Mouse (Mus musculus) stomach, embryonic 14.5 days (tissue): ENCODE data around the gene Stk32b. TPM values are rescaled to one million over a fixed set of nuclear protein-coding genes. Genes with fewer than 3 reads are reported as not detected.

Source experiments
- ATAC-seq: fragments of 200-750 bp; cut with Nextera tagmentation; 2 replicates; pipeline ENCODE4 v1.8.0; 2017; ENCODE audit warnings: low read depth, moderate TSS enrichment; ENCODE audit not compliant: insufficient number of reproducible peaks, insufficient read depth, low FRiP score
- H3K27ac ChIP-seq: fragments of 300-500 bp; sonication (generic); 2 replicates; pipeline ENCODE4 v1.5.1; 2014; ENCODE audit warnings: mild to moderate bottlenecking, low read length, moderate library complexity, mixed read lengths
- H3K27me3 ChIP-seq: fragments of 300-500 bp; sonication (generic); 2 replicates; pipeline ENCODE4 v1.6.1; 2014; ENCODE audit warnings: low read length, control low read depth, mixed read lengths; ENCODE audit not compliant: control insufficient read depth, insufficient read depth
- H3K36me3 ChIP-seq: fragments of 300-500 bp; sonication (generic); 2 replicates; pipeline ENCODE4 v1.6.1; 2014; ENCODE audit warnings: mild to moderate bottlenecking, control low read depth, low read length, moderate library complexity, mixed read lengths; ENCODE audit not compliant: control insufficient read depth, insufficient read depth
- H3K4me1 ChIP-seq: fragments of 300-500 bp; sonication (generic); 2 replicates; pipeline ENCODE4 v1.6.1; 2014; ENCODE audit warnings: low read length, control low read depth, mixed read lengths; ENCODE audit not compliant: control insufficient read depth, insufficient read depth
- H3K4me2 ChIP-seq: fragments of 300-500 bp; sonication (generic); replicated peaks from 2 replicates; pipeline ENCODE4 v1.6.1; 2014; ENCODE audit warnings: low read depth, low read length, control low read depth
- H3K4me3 ChIP-seq: fragments of 300-500 bp; sonication (generic); 2 replicates; pipeline ENCODE4 v1.5.1; 2014; ENCODE audit warnings: low read depth, low read length, control low read depth
- H3K9ac ChIP-seq: fragments of 300-500 bp; sonication (generic); replicated peaks from 2 replicates; pipeline ENCODE4 v1.6.1; 2014; ENCODE audit warnings: low read depth, mild to moderate bottlenecking, control low read depth, low read length, moderate library complexity, mixed read lengths
- H3K9me3 ChIP-seq: fragments of 300-500 bp; sonication (generic); 2 replicates; pipeline ENCODE4 v1.6.1; 2016; ENCODE audit warnings: low read depth, low read length, control low read depth; ENCODE audit not compliant: control insufficient read depth
- WGBS: fragments of 180-500 bp; shearing (Covaris S2); extraction: QIAGEN DNeasy Blood & Tissue Kit; methylation state at CpG from one replicate; pipeline ENCODE4 v1.1.7; 2014; 5-methylcytosine and 5-hydroxymethylcytosine counted together
- polyA plus RNA-seq: library from polyadenylated mRNA; unstranded; fragments of >200 nt; fragmentation: Nextera tagmentation; extraction: Ambion mirVana; gene quantifications from 2 replicates; pipeline ENCODE4 v1.2.1, GENCODE M21; 2014

The Stk32b gene
- polyA plus RNA-seq, 1 experiment from 2014 or later: 1.3 TPM

DNA sequence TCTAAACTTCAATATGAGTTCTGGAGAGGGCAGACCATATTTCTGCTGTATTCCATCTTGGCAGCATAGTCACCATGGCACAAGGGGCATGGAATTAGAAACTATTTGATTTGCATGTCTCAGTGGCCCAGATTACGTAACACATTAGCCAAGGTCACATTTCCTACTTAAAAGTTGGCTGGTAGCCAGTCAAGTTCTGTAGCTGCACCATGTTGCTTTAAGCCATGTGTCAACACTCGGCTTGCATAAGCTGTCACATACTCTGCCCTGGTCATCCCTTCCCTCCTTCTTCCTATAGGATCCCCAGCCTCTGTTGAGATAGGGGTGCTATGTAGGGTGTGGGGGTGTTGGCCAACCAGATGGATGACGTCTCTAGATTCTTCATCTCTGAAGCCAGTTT lies 196.5 kb downstream of the Stk32b start:
- H3K36me3 ChIP-seq: no peaks in the 10 kb centered on the region
- ATAC-seq: no peak
- H3K9me3 ChIP-seq: no peaks in the 10 kb centered on the region
- no peak overlapping the region for H3K9ac ChIP-seq
- H3K27me3 ChIP-seq: no peaks in the 10 kb centered on the region
- H3K4me3 ChIP-seq: no peak overlapping the region
- 65% methylated on average over 3 of the region's 3 CpGs for WGBS
- H3K4me1 ChIP-seq: no peaks in the 10 kb centered on the region
- no peak overlapping the region for H3K4me2 ChIP-seq
- no peak overlapping the region for H3K27ac ChIP-seq

DNA sequence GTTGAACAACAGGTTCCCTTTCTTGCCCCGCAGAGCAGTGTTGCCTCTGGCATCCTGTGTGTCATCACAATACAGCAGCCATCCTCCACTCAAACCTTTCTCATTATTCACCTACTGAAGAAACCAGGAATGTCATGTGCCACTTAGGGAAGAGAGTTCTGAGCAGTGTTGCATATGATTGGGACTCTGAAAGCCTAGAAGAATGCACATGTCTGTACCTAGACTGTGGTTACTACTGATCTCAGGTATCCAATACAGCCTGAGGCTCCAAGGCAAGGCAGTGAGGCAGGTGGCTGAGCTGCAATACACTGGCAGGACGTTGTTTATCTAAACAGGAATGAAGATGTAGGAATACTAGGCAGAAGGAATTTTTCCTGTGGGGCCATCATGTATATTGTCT lies 204.5 kb downstream of the Stk32b start:
- Histone ChIP-seq H3K4me2 (no peak overlapping the region), H3K4me3 (no peak overlapping the region), H3K27me3 (no peaks in the 10 kb centered on the region), H3K9me3 (no peaks in the 10 kb centered on the region), H3K4me1 (no peaks in the 10 kb centered on the region), H3K36me3 (no peaks in the 10 kb centered on the region), H3K9ac (no peak overlapping the region), H3K27ac (no peak overlapping the region)
- ATAC-seq: no peak
- 32% methylated on average over 2 of the region's 2 CpGs for WGBS

DNA sequence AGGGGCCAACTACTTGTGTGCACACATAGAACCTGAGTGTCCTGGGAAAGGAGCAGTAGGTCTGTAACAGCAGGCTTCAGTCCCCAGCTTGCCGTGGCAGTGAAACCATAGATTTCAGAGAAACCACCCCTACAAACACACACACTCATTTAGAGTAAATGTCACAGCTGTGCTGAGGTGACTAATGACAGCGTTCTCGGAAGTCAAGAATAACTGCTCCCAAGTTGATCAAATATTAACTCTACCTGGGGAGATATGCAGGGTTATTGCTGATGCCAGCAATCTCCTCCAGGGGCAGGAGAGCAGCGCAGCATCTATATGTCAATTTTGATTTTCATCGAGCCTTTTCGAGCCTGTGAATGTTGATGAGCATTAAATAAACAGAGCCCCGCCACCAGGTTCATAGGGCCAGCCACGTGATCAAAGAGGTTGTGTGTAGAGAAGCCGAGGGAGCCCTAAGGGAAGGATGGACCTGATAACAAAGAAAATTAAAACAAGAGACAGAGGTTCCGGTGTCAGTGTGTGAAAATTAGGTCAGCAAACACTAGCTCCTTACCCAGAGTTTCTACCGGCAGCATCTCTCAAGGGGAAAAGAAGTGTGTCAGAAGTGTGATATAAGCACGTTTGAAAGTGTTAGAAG lies 210.0 kb downstream of the Stk32b start:
- peak; percentile 69; the same call in 1 of the 2 replicates for ATAC-seq
- Histone ChIP-seq H3K4me1 (no peaks in the 10 kb centered on the region), H3K9me3 (no peaks in the 10 kb centered on the region), H3K27ac (no peak overlapping the region), H3K27me3 (no peaks in the 10 kb centered on the region), H3K36me3 (no peaks in the 10 kb centered on the region), H3K9ac (no peak overlapping the region), H3K4me3 (no peak overlapping the region), H3K4me2 (no peak overlapping the region)
- WGBS: 36% methylated on average over 12 of the region's 12 CpGs

DNA sequence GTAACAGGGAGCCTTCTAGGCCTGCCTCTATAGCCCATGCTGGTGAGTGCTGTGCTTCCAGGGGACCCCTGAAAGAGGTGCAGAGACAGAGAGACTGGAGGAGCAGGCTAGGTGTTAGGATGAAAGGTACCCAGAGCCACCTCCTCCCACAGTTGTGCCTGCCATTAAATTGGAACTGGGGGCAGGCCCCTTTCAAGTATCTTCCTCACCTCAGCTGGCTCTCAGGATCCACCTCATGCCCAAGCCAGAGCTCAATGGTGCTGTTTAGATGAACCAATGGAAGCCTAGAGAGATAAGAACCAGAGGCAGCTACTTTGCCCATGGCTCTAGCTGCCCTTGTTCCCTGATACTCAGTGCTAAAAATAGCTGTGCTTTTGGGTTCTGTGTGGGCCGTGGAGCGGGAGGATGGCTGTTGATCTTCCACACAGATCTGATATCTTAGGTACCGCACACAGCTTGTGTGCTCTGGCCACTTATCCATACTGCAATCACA lies 221.9 kb downstream of the Stk32b start:
- H3K9ac ChIP-seq: no peak overlapping the region
- no peaks in the 10 kb centered on the region for H3K36me3 ChIP-seq
- H3K4me3 ChIP-seq: no peak overlapping the region
- no peak overlapping the region for H3K27ac ChIP-seq
- no peaks in the 10 kb centered on the region for H3K27me3 ChIP-seq
- no peak for ATAC-seq
- no peaks in the 10 kb centered on the region for H3K9me3 ChIP-seq
- no peaks in the 10 kb centered on the region for H3K4me1 ChIP-seq
- 74% methylated on average over 3 of the region's 3 CpGs for WGBS
- no peak overlapping the region for H3K4me2 ChIP-seq

DNA sequence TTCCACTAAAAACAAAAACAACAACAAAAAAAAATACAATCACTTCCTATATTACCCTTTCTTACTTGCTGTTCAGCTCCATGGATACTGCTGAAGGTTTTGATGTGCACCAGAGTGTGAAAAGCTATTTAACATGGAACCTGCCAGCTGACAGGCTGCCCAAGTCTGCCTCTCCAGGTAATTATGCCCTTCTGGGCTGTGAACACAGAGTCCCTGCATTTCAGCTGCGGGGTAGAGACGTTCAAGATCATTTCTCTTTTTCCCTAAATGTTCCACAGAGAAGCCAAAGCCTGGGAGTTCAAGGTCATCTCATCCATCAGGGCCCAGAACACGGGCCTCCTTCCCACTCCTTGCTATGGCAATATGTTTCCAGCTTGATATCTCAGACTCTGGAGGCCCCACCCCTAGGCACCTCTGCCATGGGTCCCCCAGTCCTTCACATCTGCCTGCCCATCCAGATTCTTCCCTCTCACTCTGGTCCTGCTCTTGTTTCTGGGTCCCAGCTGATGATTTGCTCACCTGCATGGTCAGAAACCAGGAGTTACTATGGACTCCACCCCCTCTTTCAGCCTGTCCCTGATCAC lies 244.9 kb downstream of the Stk32b start:
- no peaks in the 10 kb centered on the region for H3K4me1 ChIP-seq
- no peak overlapping the region for H3K27ac ChIP-seq
- H3K9me3 ChIP-seq: no peaks in the 10 kb centered on the region

DNA sequence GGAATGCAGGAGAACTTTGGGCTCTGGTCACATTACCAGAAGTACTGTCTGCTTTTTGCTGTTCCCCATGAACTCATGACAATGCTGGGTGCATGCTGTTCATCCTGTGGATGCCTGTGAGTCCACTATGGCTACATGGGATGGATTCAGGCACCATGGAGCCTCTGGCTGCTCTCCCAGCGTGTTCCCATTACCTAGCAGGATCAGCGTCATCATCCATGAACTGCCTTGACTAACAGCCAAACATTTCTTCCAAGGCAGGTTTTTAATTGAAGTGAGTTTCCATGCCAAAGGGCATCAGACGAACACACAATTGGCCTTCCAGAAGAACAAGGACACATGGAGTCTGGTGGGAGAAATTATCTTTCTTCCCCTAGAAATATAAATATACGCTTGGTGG lies 245.4 kb downstream of the Stk32b start:
- no peaks in the 10 kb centered on the region for H3K36me3 ChIP-seq
- no peak for ATAC-seq

More for the DNA sequence above, 244.9 kb downstream of the Stk32b start:
- WGBS: 50% methylated on average over 3 of the region's 3 CpGs
- no peak for ATAC-seq
- no peak overlapping the region for H3K4me2 ChIP-seq
- no peak overlapping the region for H3K9ac ChIP-seq
- H3K4me3 ChIP-seq: no peak overlapping the region
- H3K36me3 ChIP-seq: no peaks in the 10 kb centered on the region
- no peaks in the 10 kb centered on the region for H3K27me3 ChIP-seq

DNA sequence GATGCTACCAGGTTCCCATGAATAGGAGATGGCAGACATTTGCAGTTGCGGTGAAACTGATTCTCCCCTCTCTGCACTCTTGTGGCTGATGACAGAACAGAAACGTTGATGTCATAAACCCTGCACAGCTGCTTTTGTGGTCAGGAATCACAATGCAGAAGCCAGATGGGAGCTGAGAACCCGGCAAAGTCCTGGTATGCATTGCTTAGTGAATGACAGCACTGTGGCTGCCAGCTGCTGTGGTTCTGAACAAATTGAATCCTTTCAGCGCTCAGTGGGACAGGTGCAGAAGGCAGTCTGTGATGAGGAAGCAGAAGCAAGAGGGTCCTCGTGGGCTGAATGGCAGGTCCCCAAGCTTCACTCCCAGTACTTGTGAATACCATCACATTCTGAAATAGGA lies 247.9 kb downstream of the Stk32b start:
- WGBS: 72% methylated on average over 5 of the region's 5 CpGs
- Histone ChIP-seq H3K4me1 (no peaks in the 10 kb centered on the region), H3K4me2 (no peak overlapping the region), H3K4me3 (no peak overlapping the region), H3K36me3 (no peaks in the 10 kb centered on the region), H3K9me3 (no peaks in the 10 kb centered on the region), H3K27me3 (no peaks in the 10 kb centered on the region), H3K9ac (no peak overlapping the region), H3K27ac (no peak overlapping the region)
- no peak for ATAC-seq

More for the DNA sequence above, 245.4 kb downstream of the Stk32b start:
- Histone ChIP-seq H3K4me3 (no peak overlapping the region), H3K4me2 (no peak overlapping the region), H3K4me1 (no peaks in the 10 kb centered on the region), H3K27ac (no peak overlapping the region), H3K9me3 (no peaks in the 10 kb centered on the region), H3K9ac (no peak overlapping the region), H3K27me3 (no peaks in the 10 kb centered on the region)
- WGBS: 82% methylated on average over 4 of the region's 4 CpGs

DNA sequence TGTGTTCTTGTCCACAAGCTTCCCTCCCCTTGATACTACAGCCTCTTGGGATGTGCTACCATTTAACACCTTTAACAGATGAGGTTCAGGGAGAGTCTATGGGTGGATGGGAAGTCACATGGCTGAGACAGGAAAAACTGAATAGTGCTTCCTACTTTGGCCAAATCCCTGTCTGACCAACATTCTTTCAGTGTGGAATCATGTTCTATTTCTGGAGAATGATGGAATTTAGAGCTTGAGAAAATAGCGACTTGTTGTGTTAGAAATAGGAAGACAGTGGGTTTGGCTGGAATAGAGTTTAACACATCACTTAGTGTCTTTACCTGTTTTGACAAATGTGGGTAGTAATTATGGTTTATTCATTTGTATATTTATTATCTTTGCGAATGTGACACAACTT lies 249.3 kb downstream of the Stk32b start:
- H3K4me3 ChIP-seq: no peak overlapping the region
- ATAC-seq: no peak
- no peaks in the 10 kb centered on the region for H3K36me3 ChIP-seq
- H3K4me1 ChIP-seq: no peaks in the 10 kb centered on the region
- no peak overlapping the region for H3K4me2 ChIP-seq
- H3K27ac ChIP-seq: no peak overlapping the region
- 76% methylated on average over 2 of the region's 2 CpGs for WGBS
- H3K9me3 ChIP-seq: no peaks in the 10 kb centered on the region
- H3K9ac ChIP-seq: no peak overlapping the region
- H3K27me3 ChIP-seq: no peaks in the 10 kb centered on the region

DNA sequence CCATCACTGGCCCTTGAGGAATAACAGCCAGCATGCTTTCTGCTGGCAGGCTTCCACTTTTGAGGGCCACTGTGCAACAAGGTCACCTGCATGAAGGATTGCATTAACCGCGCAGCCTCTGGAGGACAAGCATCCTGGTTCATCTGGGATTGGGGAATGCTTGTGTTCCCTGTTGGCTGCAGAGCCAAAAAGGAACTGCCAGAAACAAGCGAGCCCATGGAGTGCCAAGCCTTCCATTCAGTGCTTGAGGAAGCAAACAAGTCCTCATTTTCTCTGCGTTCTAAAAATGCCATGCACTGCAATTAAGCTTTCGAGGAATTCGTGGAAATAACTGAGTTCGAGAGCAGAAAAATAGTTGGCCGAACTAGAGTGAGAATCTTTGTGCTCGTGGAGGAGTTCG lies 251.5 kb downstream of the Stk32b start:
- H3K4me1 ChIP-seq: no peaks in the 10 kb centered on the region
- no peak overlapping the region for H3K4me2 ChIP-seq
- no peak overlapping the region for H3K4me3 ChIP-seq
- H3K9me3 ChIP-seq: no peaks in the 10 kb centered on the region
- no peak overlapping the region for H3K27ac ChIP-seq
- no peaks in the 10 kb centered on the region for H3K27me3 ChIP-seq
- no peaks in the 10 kb centered on the region for H3K36me3 ChIP-seq
- ATAC-seq: no peak
- H3K9ac ChIP-seq: no peak overlapping the region
- WGBS: 92% methylated on average over 10 of the region's 10 CpGs
